Mouse (Mus musculus) C2C12 (cell line): ENCODE measurements around the gene Erp27. TPM values are rescaled to one million over a fixed set of nuclear protein-coding genes. Genes with fewer than 3 reads are reported as not detected.
"Not testable (repeated sequence)": the region's sequence is repeated elsewhere in the genome, so short reads cannot be mapped to it uniquely, and the experiment has no call there.

Experiments used
- H3K27me3 ChIP-seq: one replicate; pipeline ENCODE4 v1.6.1; 2011; ENCODE audit not compliant: control insufficient read depth, insufficient read depth, insufficient read length
- H3K36me3 ChIP-seq: one replicate; pipeline ENCODE4 v1.6.1; 2011; ENCODE audit not compliant: control insufficient read depth, insufficient read depth
- H3K4me3 ChIP-seq: one replicate; pipeline ENCODE4 v1.5.1; 2011; ENCODE audit warnings: mild to moderate bottlenecking, control low read depth; ENCODE audit not compliant: poor library complexity, insufficient read depth, severe bottlenecking
- H3K79me2 ChIP-seq: one replicate; pipeline ENCODE4 v1.6.1; 2011; ENCODE audit not compliant: control insufficient read depth, insufficient read depth
- H3K79me3 ChIP-seq: one replicate; pipeline ENCODE4 v1.6.1; 2011; ENCODE audit warnings: low read depth, control low read depth
- H3ac ChIP-seq: one replicate; pipeline ENCODE3; 2011; ENCODE audit warnings: low read depth; ENCODE audit not compliant: control insufficient read depth, insufficient read length
- CEBPB ChIP-seq: IDR thresholded peaks from one replicate; pipeline ENCODE4 v1.6.1; 2011; ENCODE audit warnings: low read depth, mild to moderate bottlenecking, control low read depth, moderate library complexity
- CTCF ChIP-seq: IDR thresholded peaks from one replicate; pipeline ENCODE4 v1.5.1; 2011; ENCODE audit not compliant: control insufficient read depth, insufficient read depth, insufficient read length
- FOSL1 ChIP-seq: IDR thresholded peaks from one replicate; pipeline ENCODE4 v1.8.0; 2011; ENCODE audit warnings: mild to moderate bottlenecking, low read length; ENCODE audit not compliant: poor library complexity, insufficient read depth, severe bottlenecking
- MAX ChIP-seq: IDR thresholded peaks from one replicate; pipeline ENCODE4 v1.6.1; 2011; ENCODE audit warnings: mild to moderate bottlenecking, control low read depth
- MYOD1 ChIP-seq: IDR thresholded peaks from one replicate; pipeline ENCODE4 v1.6.1; 2011; ENCODE audit warnings: low read depth; ENCODE audit not compliant: control insufficient read depth, insufficient read length
- MYOG ChIP-seq: IDR thresholded peaks from one replicate; pipeline ENCODE4 v1.6.1; 2011; ENCODE audit not compliant: control insufficient read depth, insufficient read length; ENCODE audit errors: extremely low read depth
- USF1 ChIP-seq: IDR thresholded peaks from one replicate; pipeline ENCODE4 v1.6.1; 2011; ENCODE audit warnings: low read depth, mild to moderate bottlenecking, control low read depth, moderate library complexity
- polyA plus RNA-seq: library from polyadenylated mRNA; unstranded; fragments of >200 nt; fragmentation: generic; extraction: Trizol; gene quantifications from one replicate; pipeline ENCODE4 v1.2.1, GENCODE M21; 2012; ENCODE audit warnings: missing spikeins

Erp27 gene
- polyA plus RNA-seq, 1 experiment, result 0.04 TPM

- Histone ChIP-seq H3K4me3 (no peak overlapping the region), H3ac (no peak overlapping the region), H3K79me3 (no peaks in the 10 kb centered on the region), H3K79me2 (no peaks in the 10 kb centered on the region), H3K27me3 (no peaks in the 10 kb centered on the region), H3K36me3 (no peaks in the 10 kb centered on the region)
- no peak for TF ChIP-seq CEBPB
- TF ChIP-seq FOSL1, result no peak
- no peak for TF ChIP-seq CTCF
- TF ChIP-seq MYOD1, result no peak
- no peak for TF ChIP-seq MYOG
- TF ChIP-seq USF1, result no peak
Measured at GRCm38 (mm10) chr6:136889554-136889953, 32.4 kb downstream of the Erp27 start.

GRCm38 (mm10) chr6:136889067-136889466, 32.9 kb downstream of the Erp27 start:
- Histone ChIP-seq H3K36me3 (no peaks in the 10 kb centered on the region), H3K79me2 (no peaks in the 10 kb centered on the region), H3K79me3 (no peaks in the 10 kb centered on the region), H3K4me3 (no peak overlapping the region), H3ac (no peak overlapping the region), H3K27me3 (no peaks in the 10 kb centered on the region)
- no peak for TF ChIP-seq CEBPB
- no peak for TF ChIP-seq USF1
- no peak for TF ChIP-seq MYOG
- no peak for TF ChIP-seq CTCF
- no peak for TF ChIP-seq MAX
- TF ChIP-seq FOSL1, result no peak
- TF ChIP-seq MYOD1, result no peak

GRCm38 (mm10) chr6:136887854-136888253, 34.1 kb downstream of the Erp27 start:
- no peak overlapping the region for H3K4me3 ChIP-seq
- H3ac ChIP-seq, result no peak overlapping the region
- H3K36me3 ChIP-seq, result no peaks in the 10 kb centered on the region
- TF ChIP-seq FOSL1, result no peak
- TF ChIP-seq CTCF, result no peak
- no peak for TF ChIP-seq MYOG
- TF ChIP-seq MYOD1, result no peak
- TF ChIP-seq MAX, result no peak
- no peak for TF ChIP-seq USF1
- no peak for TF ChIP-seq CEBPB
- H3K79me2 ChIP-seq, result no peaks in the 10 kb centered on the region
- H3K27me3 ChIP-seq, result no peaks in the 10 kb centered on the region
- no peaks in the 10 kb centered on the region for H3K79me3 ChIP-seq

DNA sequence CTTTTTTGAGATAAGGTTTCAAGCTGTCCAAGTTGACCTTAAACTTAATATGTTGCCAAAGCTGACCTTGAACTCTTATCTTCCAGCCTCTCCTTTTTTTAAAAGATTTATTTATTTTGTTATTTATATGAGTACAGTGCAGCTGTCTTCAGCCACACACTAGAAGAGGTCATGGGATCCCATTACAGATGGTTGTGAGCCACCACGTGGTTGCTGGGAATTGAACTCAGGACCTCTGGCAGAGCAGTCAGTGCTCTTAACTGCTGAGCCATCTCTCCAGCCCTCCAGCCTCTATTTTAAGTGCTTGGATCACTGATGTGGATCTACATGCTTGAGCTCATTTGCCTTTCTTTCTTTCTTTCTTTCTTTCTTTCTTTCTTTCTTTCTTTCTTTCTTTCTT, 37.2 kb downstream of the Erp27 start:
- H3K36me3 ChIP-seq, H3ac ChIP-seq, H3K27me3 ChIP-seq, H3K79me3 ChIP-seq, H3K4me3 ChIP-seq, H3K79me2 ChIP-seq: not testable (repeated sequence)

DNA sequence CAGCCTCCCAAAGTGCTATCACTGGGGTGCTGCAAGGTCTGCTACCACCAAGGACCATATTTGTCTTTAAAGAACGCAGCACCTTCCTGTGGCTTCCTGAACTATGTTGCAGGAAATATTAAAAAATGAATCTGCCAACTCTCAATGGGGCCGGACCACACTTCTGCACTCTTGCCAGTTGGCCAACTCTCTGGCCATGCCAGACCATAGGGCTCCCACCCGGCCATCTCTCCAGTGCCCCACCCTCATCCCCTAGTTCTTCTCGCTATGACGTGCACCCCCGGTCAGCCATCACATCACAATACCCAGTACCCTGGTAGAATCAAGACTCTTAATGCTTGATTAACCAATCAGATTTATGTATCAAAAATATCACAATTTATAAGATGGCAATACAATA, 38.0 kb downstream of the Erp27 start:
- H3ac ChIP-seq, result no peak overlapping the region
- no peak overlapping the region for H3K4me3 ChIP-seq
- H3K79me3 ChIP-seq, result no peaks in the 10 kb centered on the region
- H3K27me3 ChIP-seq, result no peaks in the 10 kb centered on the region
- no peaks in the 10 kb centered on the region for H3K79me2 ChIP-seq
- no peaks in the 10 kb centered on the region for H3K36me3 ChIP-seq
- TF ChIP-seq MAX, result no peak
- no peak for TF ChIP-seq MYOD1
- TF ChIP-seq FOSL1, result no peak
- TF ChIP-seq USF1, result no peak
- TF ChIP-seq MYOG, result no peak
- TF ChIP-seq CTCF, result no peak
- TF ChIP-seq CEBPB, result no peak

DNA sequence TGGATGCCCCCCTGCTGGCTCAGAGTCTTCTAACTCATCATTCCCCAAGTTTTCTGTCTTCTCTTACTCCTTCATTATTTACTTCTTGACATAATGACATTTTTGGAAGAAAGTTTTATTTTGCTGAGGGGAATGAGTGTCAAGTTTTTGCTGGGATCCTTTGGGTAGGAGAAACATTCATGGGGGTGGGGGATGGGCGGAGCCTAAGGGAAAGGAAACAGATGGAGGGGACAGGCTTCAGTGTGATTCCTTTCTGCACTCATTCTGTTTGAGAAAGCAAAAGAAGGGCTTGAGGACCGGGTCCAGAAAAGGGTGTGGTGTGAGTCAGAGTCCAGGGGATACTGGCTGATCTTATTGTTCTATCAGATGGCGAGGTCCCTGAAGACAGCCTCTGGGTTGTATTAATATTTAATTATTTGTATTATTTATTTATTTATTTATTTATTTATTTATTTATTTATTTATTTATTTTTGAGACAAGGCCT, 38.5 kb downstream of the Erp27 start:
- no peaks in the 10 kb centered on the region for H3K79me2 ChIP-seq
- H3ac ChIP-seq, result no peak overlapping the region
- no peak overlapping the region for H3K4me3 ChIP-seq
- H3K36me3 ChIP-seq, result no peaks in the 10 kb centered on the region
- no peak for TF ChIP-seq FOSL1
- TF ChIP-seq MYOG, result no peak
- no peak for TF ChIP-seq MAX
- TF ChIP-seq MYOD1, result no peak
- H3K79me3 ChIP-seq, result no peaks in the 10 kb centered on the region
- no peaks in the 10 kb centered on the region for H3K27me3 ChIP-seq
